In genomic region chr2:25262291-25262767, GRCm38 (mm10) we compare ENCODE assay signal across 8 mouse cellular contexts. TPM values are rescaled to one million over a fixed set of nuclear protein-coding genes. Genes with fewer than 3 reads are reported as not detected.
DNase-seq lines count a peak whose midpoint lies in the region; ATAC-seq lines count a peak whose summit lies in the region.

Gene Tprn (plus strand): TSS chr2:25262618.

- intact Hi-C loops in gastrocnemius, postnatal 14 days (cut with DNase I; ENCODE audit: low total_unique reads), result no loop called here
- intact Hi-C loops in left cerebral cortex, postnatal 10 days (cut with DNase I), result no loop called here

- peak; percentile 95 to 97 for DNase-seq in adrenal gland, adult (ENCODE audit: inconsistent age in 2 of 2, low spot score in 1 of 2)
- DNase-seq in embryo, embryonic 10.5 days (ENCODE audit: low spot score), result peak; percentile 98
- DNase-seq in gastrocnemius, postnatal 14 days, result peak; percentile 93
- peak; percentile 96 to 98 for DNase-seq in left cerebral cortex, postnatal 10 days (ENCODE audit: extremely low spot score in 1 of 2, low spot score in 2 of 2)
- peak; percentile 91 for DNase-seq in right cerebral cortex, postnatal 25 days
- DNase-seq in urinary bladder, postnatal 4 days (ENCODE audit: low spot score in 2 of 2), result peak; percentile 89 to 93

- peak; percentile 99 for ATAC-seq in inflammation-experienced regulatory T-cells, adult 6 months
- ATAC-seq in megakaryocyte-erythroid progenitor cell, adult 5-6 weeks (replicated peaks; ENCODE audit: low FRiP score, low TSS enrichment, poor library complexity, severe bottlenecking), result peak; percentile 98

RNA-seq across cellular contexts. Expression of gene Tprn, which starts in this region (rescaled TPM):
- total RNA-seq in gastrocnemius, postnatal 14 days (2021), result 1 to 10 TPM; 2.8 to 5.0 TPM
- 1 to 10 TPM; 3.4 to 4.7 (median 3.9) TPM for polyA plus RNA-seq in inflammation-experienced regulatory T-cells, adult 6 months (2017; shearing (Covaris generic))
- 10 to 100 TPM; 10.8 to 14.6 TPM for total RNA-seq in left cerebral cortex, postnatal 10 days (2021)
- total RNA-seq in megakaryocyte-erythroid progenitor cell, adult 5-6 weeks (2014; fragmentation: Nextera tagmentation), result 17.5 and 27.4 TPM in 2 replicates
- total RNA-seq in megakaryocyte-erythroid progenitor cell, adult 5-6 weeks (2017), result 9.8 and 15.0 TPM in 2 replicates

Comparison
In these comparisons a context has a peak if more than half of its experiments do, and no peak if none do; other contexts are left out.
1. Peak in every context shown above with its lines: DNase-seq and ATAC-seq.